Mouse (Mus musculus) hindbrain, embryonic 11.5 days (tissue): ENCODE measurements at regions not wholly inside any gene's neighbourhood (a gene's known extent, or its start where the extent isn't known, plus 50 kb on each side); places are given as distances from the start of the nearest gene placed in this dataset.

ENCODE experiments used
- ATAC-seq: fragments of 200-750 bp; cut with Nextera tagmentation; 2 replicates; pipeline ENCODE4 v1.8.0; 2017; ENCODE audit warnings: mild to moderate bottlenecking, moderate TSS enrichment, moderate library complexity; ENCODE audit not compliant: low FRiP score
- DNase-seq: peaks from one replicate; pipeline ENCODE4 v3.0.0-alpha.2; 2015; ENCODE audit warnings: low spot score
- H3K27ac ChIP-seq: fragments of 300-500 bp; sonication (generic); 2 replicates; pipeline ENCODE4 v1.5.1; 2014; ENCODE audit warnings: mild to moderate bottlenecking, low read depth, low read length
- H3K27me3 ChIP-seq: fragments of 300-500 bp; sonication (generic); 2 replicates; pipeline ENCODE4 v1.6.1; 2014; ENCODE audit warnings: mild to moderate bottlenecking, low read length, moderate library complexity, mixed read lengths; ENCODE audit not compliant: control insufficient read depth, insufficient read depth
- H3K36me3 ChIP-seq: fragments of 300-500 bp; sonication (generic); 2 replicates; pipeline ENCODE4 v1.6.1; 2014; ENCODE audit warnings: mild to moderate bottlenecking, low read length, moderate library complexity, mixed read lengths; ENCODE audit not compliant: control insufficient read depth, insufficient read depth
- H3K4me1 ChIP-seq: fragments of 300-500 bp; sonication (generic); replicated peaks from 2 replicates; pipeline ENCODE4 v1.6.1; 2014; ENCODE audit warnings: low read length, mixed read lengths; ENCODE audit not compliant: control insufficient read depth, insufficient read depth
- H3K4me2 ChIP-seq: fragments of 300-500 bp; sonication (generic); replicated peaks from 2 replicates; pipeline ENCODE4 v1.6.1; 2014; ENCODE audit warnings: mild to moderate bottlenecking, low read depth, low read length
- H3K4me3 ChIP-seq: fragments of 300-500 bp; sonication (generic); 2 replicates; pipeline ENCODE4 v1.5.1; 2014; ENCODE audit warnings: low read depth, low read length
- H3K9ac ChIP-seq: fragments of 300-500 bp; sonication (generic); 2 replicates; pipeline ENCODE4 v1.6.1; 2014; ENCODE audit warnings: low read depth, low read length
- H3K9me3 ChIP-seq: fragments of 300-500 bp; sonication (generic); 2 replicates; pipeline ENCODE4 v1.6.1; 2016; ENCODE audit warnings: low read length; ENCODE audit not compliant: control insufficient read depth
- WGBS: fragments of 180-500 bp; shearing (Covaris S2); extraction: QIAGEN DNeasy Blood & Tissue Kit; methylation state at CpG from one replicate; pipeline ENCODE4 v1.1.7; 2014; 5-methylcytosine and 5-hydroxymethylcytosine counted together

DNA sequence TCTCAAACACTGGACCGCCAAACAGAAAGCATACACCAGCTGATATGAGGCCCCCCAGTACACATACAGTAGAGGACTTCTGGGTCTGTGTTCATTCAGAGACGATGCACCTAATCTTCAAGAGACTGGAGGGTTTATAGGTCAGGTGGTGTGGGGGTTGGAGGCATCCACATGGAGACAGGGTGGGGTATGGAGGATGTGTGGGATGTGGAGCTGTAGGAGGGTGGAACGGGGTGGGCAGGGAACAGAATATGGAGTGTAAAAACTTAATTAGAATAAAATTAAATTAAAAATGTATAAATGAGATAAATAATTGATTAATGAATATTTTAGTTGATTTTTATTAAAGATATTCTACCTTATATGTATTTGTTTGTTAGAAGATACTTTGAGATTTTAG lies 832.9 kb upstream of the Slc10a2 start:
- no peaks in the 10 kb centered on the region for H3K4me1 ChIP-seq
- no peak overlapping the region for H3K9ac ChIP-seq
- no peaks in the 10 kb centered on the region for H3K36me3 ChIP-seq
- no peak overlapping the region for H3K4me2 ChIP-seq
- ATAC-seq (no peak), DNase-seq (no peak)
- H3K27ac ChIP-seq: no peak overlapping the region
- no peak overlapping the region for H3K4me3 ChIP-seq
- H3K27me3 ChIP-seq: no peaks in the 10 kb centered on the region
- H3K9me3 ChIP-seq: no peaks in the 10 kb centered on the region
- WGBS: 87% methylated on average over 3 of the region's 3 CpGs

DNA sequence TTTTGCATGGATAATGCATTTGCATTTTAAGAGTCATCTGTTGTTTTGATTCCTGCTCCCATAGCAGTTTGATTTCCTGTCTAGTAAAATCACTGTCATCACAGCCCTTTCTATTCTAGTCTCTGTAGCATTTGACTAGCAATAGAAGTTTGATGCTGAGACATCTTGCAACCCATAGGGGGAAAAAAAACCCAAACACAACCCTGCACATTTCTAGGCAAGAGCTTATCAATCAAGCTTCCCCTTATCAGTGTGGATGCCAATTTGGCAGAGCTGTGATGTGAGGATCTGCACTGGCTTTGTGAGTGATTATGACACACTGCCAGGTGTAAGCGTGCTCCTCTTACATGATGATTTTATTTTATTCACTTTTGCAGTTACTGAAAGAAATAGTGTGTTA lies 813.0 kb upstream of the Slc10a2 start:
- Histone ChIP-seq H3K27me3 (no peaks in the 10 kb centered on the region), H3K4me2 (no peak overlapping the region), H3K36me3 (no peaks in the 10 kb centered on the region), H3K4me3 (no peak overlapping the region), H3K4me1 (no peaks in the 10 kb centered on the region), H3K27ac (no peak overlapping the region), H3K9me3 (no peaks in the 10 kb centered on the region), H3K9ac (no peak overlapping the region)
- WGBS: 94% methylated on average over 1 of the region's 1 CpGs
- DNase-seq: no peak
- ATAC-seq: no peak
